Mouse (Mus musculus) gastrocnemius, postnatal 10 days (tissue): ENCODE measurements around the gene N4bp1. TPM values are rescaled to one million over a fixed set of nuclear protein-coding genes. Genes with fewer than 3 reads are reported as not detected.

Source experiments
- DNase-seq: peaks from one replicate; pipeline ENCODE4 v3.0.0; 2021; ENCODE audit warnings: mixed read lengths
- long read RNA-seq, 2 experiments: library from polyadenylated mRNA; stranded (forward); transcript quantifications; one replicate each; pipeline ENCODE4 v2.0.0; 2021
- total RNA-seq, 2 experiments: library from RNA; stranded (reverse); gene quantifications; 2 replicates each; pipeline ENCODE4 v1.2.3; 2021

Gene N4bp1
- total RNA-seq, result 10 to 100 TPM; 15.4 to 21.7 TPM
- long read RNA-seq, experiment 1, full-length matches to known transcripts, result 11 of 19 reads
- long read RNA-seq, experiment 1, partial matches to known transcripts, result 3 of 19 reads
- long read RNA-seq, experiment 1, other reads (novel, unspliced or antisense), result 5 of 19 reads
- long read RNA-seq, experiment 2, full-length matches to known transcripts, result 6 of 11 reads
- long read RNA-seq, experiment 2, partial matches to known transcripts, result 1 of 11 reads
- long read RNA-seq, experiment 2, other reads (novel, unspliced or antisense), result 4 of 11 reads

DNA sequence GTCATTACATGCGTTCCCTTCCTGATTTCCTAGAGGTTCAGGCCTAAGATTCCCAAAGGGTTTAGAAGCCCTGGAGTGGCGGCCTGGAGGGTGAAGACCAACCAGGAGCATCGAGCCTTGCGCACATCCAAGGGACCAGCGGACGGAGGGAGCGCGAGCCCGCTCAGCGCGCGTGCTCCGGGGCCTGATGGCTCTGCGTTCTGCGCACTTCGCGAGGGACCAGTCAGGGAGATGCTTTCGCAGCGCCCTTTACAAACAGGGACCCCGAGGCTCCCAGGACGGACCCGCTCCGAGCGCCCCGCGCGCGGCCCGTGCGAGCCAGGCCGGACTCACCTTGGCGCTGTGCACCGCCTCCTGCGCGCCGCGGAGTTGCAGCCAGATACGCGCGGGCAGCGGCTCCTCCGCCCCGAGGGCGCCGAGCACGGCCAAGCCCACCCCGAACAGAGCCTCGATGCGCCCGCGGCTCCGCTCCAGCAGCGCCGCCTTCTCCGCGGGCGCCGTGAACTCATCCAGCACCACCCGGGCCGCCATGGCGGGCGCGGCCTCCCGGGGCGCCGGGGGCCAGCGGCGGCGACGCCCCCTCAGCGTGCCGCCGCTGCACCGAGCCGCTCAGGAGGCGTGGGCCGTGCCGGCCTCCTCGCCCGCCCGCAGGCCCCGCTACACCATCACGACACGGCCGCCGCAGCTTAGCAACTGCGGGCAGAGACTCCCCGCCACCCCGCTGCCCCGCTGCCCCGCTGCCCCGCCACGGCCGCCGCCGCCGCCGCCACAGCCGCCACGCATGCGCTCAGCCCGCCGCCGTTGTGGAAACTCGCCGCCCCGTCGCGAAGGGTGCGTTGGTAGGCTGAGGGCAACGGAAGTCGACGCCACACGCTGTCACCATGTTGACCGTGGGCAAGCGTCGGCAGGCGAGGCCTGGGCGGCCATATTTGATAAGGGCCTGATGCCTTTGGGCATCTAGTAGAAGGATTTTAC is at the start of gene N4bp1:
TSS of gene N4bp1 (minus strand) at position 770 of the 975 bp plus-strand sequence.
- DNase-seq, result peak; percentile 93

- DNase-seq, result no peak
These were observed 49.8 kb upstream of the N4bp1 start for GRCm38 (mm10) chr8:86934841-86935240.

GRCm38 (mm10) chr8:86934393-86934792 is 49.3 kb upstream of the N4bp1 start:
- no peak for DNase-seq

GRCm38 (mm10) chr8:86933898-86934297 is 48.8 kb upstream of the N4bp1 start:
- DNase-seq, result peak; percentile 34

DNA sequence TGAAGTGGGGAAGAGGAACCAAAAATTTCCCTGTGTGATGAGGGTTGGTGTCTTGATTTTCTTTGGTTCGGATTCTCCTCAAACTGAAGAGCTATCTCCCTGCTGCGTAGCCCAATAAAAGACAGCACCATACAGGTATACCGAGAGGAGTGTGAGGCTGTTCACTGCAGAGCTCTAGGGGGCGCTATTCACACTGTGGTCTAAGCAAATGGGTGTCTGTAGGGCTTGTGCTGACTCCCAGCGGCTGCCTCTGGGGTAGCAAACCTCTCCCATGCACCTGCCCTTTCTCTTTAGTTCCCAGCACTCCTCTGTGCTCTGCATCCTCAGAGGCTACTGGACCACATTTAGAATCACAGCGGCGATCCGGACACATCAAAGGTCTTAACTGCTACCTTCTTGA is 41.2 kb upstream of the N4bp1 start:
- no peak for DNase-seq

DNA sequence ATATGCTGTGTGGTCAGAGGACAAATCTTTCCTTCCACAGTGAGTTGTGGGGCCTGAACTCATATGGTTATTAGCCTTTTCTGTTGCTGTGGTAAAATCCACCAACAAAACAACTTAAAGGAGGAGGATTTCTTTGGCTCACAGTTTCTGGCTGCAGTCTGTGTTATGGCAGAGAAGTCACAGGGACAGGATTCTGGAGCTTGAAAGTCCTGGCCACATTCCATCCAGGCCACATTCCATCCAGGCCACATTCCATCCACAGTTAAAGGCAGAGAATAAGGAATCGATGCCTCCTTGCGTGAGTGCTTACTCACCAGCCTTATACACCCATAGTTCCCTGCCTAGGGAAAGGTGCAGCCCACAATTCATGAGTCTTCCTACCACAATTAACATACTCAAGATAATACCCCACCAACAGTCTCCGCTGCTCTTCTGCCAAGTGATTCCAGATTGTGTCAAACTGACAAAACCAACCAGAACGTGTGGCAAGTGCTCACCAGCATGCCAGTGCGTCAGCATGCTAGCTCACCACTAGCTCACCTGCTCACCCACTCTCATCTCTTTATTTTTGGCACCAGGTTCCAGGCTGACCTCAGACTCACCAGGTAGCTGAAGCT is 38.3 kb upstream of the N4bp1 start:
- DNase-seq, result no peak

DNA sequence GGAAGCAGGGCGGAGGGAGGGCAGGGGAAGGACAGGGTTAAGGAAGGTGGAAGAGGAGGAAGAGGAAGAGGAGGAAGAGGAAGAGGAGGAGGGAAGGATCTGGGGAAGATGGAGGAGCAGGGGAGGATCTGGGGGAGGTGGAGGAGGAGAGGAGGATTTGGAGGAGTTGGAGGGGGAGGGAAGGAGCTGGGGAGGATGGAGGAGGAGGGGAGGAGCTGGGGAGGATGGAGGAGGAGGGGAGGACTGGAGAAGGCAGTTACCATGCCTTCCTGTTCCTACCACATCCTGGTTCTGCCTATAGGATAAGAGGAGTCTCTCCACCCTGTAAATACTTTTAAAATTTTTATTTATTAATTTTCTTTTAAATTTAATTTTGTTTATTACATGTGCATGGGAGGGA is 37.6 kb upstream of the N4bp1 start:
- no peak for DNase-seq

- no peak for DNase-seq
These were observed 37.1 kb upstream of the N4bp1 start for GRCm38 (mm10) chr8:86922141-86922540.

DNA sequence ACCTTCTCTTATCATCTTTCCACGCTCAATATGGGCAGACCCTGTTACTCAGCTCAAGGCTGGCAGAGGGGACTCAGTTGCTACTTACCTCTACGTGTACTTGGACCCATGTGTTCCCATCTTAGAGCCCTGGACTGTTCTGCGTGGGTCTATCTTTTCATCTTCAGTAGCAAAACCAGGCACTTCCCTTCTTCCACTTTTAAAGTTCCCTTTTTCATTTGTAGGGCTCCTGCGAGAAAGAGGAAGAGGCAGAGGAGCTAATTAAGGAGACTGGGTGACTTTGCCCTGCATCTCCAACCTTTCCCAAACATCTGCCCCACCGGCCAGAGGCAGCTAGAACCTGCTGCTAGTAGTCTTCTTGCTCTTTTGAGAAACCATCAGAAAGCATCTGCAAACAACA is 35.9 kb upstream of the N4bp1 start:
- DNase-seq, result no peak

DNA sequence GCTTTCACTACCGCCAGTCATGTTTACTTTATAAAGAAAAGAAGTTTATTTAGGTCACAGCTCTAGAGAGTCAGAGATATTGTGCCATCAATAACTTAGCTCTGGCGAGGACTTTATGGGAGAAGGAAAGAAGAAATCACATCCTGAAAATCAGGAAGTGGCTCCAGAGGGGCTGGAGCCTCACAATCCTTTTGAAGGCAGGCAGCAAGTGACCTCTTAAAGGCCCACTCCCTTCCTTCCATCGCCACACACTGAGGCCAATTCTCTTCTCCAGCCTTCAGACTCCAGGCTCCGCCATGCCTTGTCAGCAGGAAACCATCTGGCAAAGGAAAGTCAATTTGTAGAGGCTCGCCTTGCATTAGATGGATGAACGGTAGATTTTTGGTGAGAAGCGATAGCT is 35.4 kb upstream of the N4bp1 start:
- DNase-seq, result no peak

GRCm38 (mm10) chr8:86920024-86920423 is 35.0 kb upstream of the N4bp1 start:
- no peak for DNase-seq

DNA sequence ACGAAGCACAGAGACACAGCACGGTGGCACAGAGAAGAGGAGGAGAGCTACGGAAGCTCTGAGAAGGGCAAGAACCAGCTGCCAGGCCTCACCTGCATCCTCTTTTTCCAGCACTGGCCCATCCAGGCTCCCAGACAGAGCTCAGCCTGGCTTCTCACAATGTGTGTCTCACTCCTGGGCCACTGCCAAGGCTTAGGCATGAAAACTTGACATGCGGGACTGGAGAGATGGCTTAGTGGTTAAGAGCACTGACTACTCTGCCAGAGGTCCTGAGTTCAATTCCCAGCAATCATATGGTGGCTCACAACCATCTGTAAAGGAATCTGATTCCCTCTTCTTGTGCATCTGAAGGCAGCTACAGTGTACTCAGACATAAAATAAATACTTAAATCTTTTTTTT is 34.2 kb upstream of the N4bp1 start:
- peak; percentile 16 for DNase-seq

GRCm38 (mm10) chr8:86918093-86918492 is 33.0 kb upstream of the N4bp1 start:
- no peak for DNase-seq

GRCm38 (mm10) chr8:86917689-86918088 is 32.6 kb upstream of the N4bp1 start:
- no peak for DNase-seq

GRCm38 (mm10) chr8:86916369-86916768 is 31.3 kb upstream of the N4bp1 start:
- no peak for DNase-seq

GRCm38 (mm10) chr8:86911136-86911535 is 26.1 kb upstream of the N4bp1 start:
- no peak for DNase-seq

DNA sequence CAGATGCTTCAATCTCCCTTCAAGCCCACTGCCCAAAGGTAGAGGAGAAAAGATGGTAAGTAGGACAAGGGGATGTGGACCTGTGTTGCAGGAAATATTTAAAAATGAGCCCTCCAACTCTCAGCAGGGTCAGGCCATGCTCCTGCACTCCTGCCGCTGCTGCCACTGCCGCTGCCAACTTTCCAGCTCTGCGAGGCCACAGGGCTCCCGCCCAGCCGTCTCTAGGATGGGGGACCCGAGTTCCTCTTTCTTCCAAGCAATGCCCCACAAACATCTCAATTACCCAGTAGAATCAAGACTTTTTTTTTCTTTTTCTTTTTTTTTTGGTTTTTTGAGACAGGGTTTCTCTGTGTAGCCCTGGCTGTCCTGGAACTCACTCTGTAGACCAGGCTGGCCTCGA is 25.2 kb upstream of the N4bp1 start:
- no peak for DNase-seq

- DNase-seq, result peak; percentile 79
These were observed 23.5 kb upstream of the N4bp1 start for GRCm38 (mm10) chr8:86908536-86908935.

GRCm38 (mm10) chr8:86904911-86905310 is 19.9 kb upstream of the N4bp1 start:
- no peak for DNase-seq

GRCm38 (mm10) chr8:86903104-86903503 is 18.0 kb upstream of the N4bp1 start:
- peak; percentile 90 for DNase-seq

- no peak for DNase-seq
These were observed 17.6 kb upstream of the N4bp1 start for GRCm38 (mm10) chr8:86902656-86903055.

GRCm38 (mm10) chr8:86901972-86902371 is 16.9 kb upstream of the N4bp1 start:
- DNase-seq, result no peak
